Mouse (Mus musculus): ENCODE data around the gene Zdhhc18. TPM values are rescaled to one million over a fixed set of nuclear protein-coding genes. Genes with fewer than 3 reads are reported as not detected.
"Not testable (repeated sequence)": the region's sequence is repeated elsewhere in the genome, so short reads cannot be mapped to it uniquely, and the experiment has no call there.

The Zdhhc18 gene
- total RNA-seq, 1 experiment from 2014 or later: 20.9 TPM

GRCm38 (mm10) chr4:133665118-133665517, 15.2 kb upstream of the Zdhhc18 start:
- no peak for DNase-seq

GRCm38 (mm10) chr4:133662945-133663344, 13.0 kb upstream of the Zdhhc18 start:
- DNase-seq: no peak

GRCm38 (mm10) chr4:133662421-133662820, 12.5 kb upstream of the Zdhhc18 start:
- DNase-seq: no peak

- DNase-seq: peak; percentile 82
Observed at GRCm38 (mm10) chr4:133660193-133661155, 10.5 kb upstream of the Zdhhc18 start.

GRCm38 (mm10) chr4:133659497-133660192, 9.7 kb upstream of the Zdhhc18 start:
- no peak for DNase-seq

- DNase-seq: no peak
Observed at GRCm38 (mm10) chr4:133658729-133659128, 8.8 kb upstream of the Zdhhc18 start.

- DNase-seq: no peak
Observed at GRCm38 (mm10) chr4:133657829-133658458, 8.0 kb upstream of the Zdhhc18 start.

GRCm38 (mm10) chr4:133656997-133657396, 7.0 kb upstream of the Zdhhc18 start:
- no peak for DNase-seq

- DNase-seq: no peak
Observed at GRCm38 (mm10) chr4:133656294-133656693, 6.3 kb upstream of the Zdhhc18 start.

- not testable (repeated sequence) for DNase-seq
Observed at GRCm38 (mm10) chr4:133654070-133654469, 4.1 kb upstream of the Zdhhc18 start.

GRCm38 (mm10) chr4:133652746-133653145, 2.8 kb upstream of the Zdhhc18 start:
- no peak for DNase-seq

GRCm38 (mm10) chr4:133651986-133652385, 2.0 kb upstream of the Zdhhc18 start:
- DNase-seq: no peak

GRCm38 (mm10) chr4:133651445-133651844, 1.5 kb upstream of the Zdhhc18 start:
- no peak for DNase-seq

GRCm38 (mm10) chr4:133649464-133649863, 490 bp downstream of the Zdhhc18 start:
- not testable (repeated sequence) for DNase-seq

- DNase-seq: no peak
Observed at GRCm38 (mm10) chr4:133645680-133646079, 4.3 kb downstream of the Zdhhc18 start.

- DNase-seq: no peak
Observed at GRCm38 (mm10) chr4:133645195-133645594, 4.8 kb downstream of the Zdhhc18 start.

GRCm38 (mm10) chr4:133634043-133634410, 15.9 kb downstream of the Zdhhc18 start:
- DNase-seq: no peak

GRCm38 (mm10) chr4:133633332-133634042, 16.5 kb downstream of the Zdhhc18 start:
- peak; percentile 92 for DNase-seq

- DNase-seq: peak; percentile 50
Observed at GRCm38 (mm10) chr4:133632483-133633327, 17.2 kb downstream of the Zdhhc18 start.

GRCm38 (mm10) chr4:133631769-133632411, 18.1 kb downstream of the Zdhhc18 start:
- DNase-seq: no peak
